Mouse (Mus musculus) embryonic facial prominence, embryonic 15.5 days (tissue): ENCODE measurements at regions not wholly inside any gene's neighbourhood (a gene's known extent, or its start where the extent isn't known, plus 50 kb on each side); places are given as distances from the start of the nearest gene placed in this dataset.
A peak's percentile ranks its signal among the peaks of the same experiment; 100 is the strongest.

Experiments used
- ATAC-seq: fragments of 200-750 bp; cut with Nextera tagmentation; 2 replicates; pipeline ENCODE4 v1.8.0; 2017; ENCODE audit warnings: low read depth, moderate TSS enrichment; ENCODE audit not compliant: insufficient number of reproducible peaks, low FRiP score, low TSS enrichment
- H3K27ac ChIP-seq: fragments of 300-500 bp; sonication (generic); replicated peaks from 2 replicates; pipeline ENCODE4 v1.5.1; 2015; ENCODE audit warnings: mild to moderate bottlenecking, inconsistent platforms
- H3K27me3 ChIP-seq: fragments of 300-500 bp; sonication (generic); 2 replicates; pipeline ENCODE4 v1.6.1; 2015; ENCODE audit warnings: inconsistent platforms
- H3K36me3 ChIP-seq: fragments of 300-500 bp; sonication (generic); 2 replicates; pipeline ENCODE4 v1.6.1; 2015; ENCODE audit warnings: mild to moderate bottlenecking, inconsistent platforms
- H3K4me1 ChIP-seq: fragments of 300-500 bp; sonication (generic); 2 replicates; pipeline ENCODE4 v1.6.1; 2015; ENCODE audit warnings: inconsistent platforms
- H3K4me2 ChIP-seq: fragments of 300-500 bp; sonication (generic); replicated peaks from 2 replicates; pipeline ENCODE4 v1.6.1; 2015; ENCODE audit warnings: mild to moderate bottlenecking, inconsistent platforms
- H3K4me3 ChIP-seq: fragments of 300-500 bp; sonication (generic); replicated peaks from 2 replicates; pipeline ENCODE4 v1.5.1; 2015; ENCODE audit warnings: mild to moderate bottlenecking, inconsistent platforms
- H3K9ac ChIP-seq: fragments of 300-500 bp; sonication (generic); 2 replicates; pipeline ENCODE4 v1.6.1; 2015; ENCODE audit warnings: inconsistent platforms
- H3K9me3 ChIP-seq: fragments of 300-500 bp; sonication (generic); replicated peaks from 2 replicates; pipeline ENCODE4 v1.6.1; 2016; ENCODE audit warnings: inconsistent platforms
- WGBS: fragments of 180-500 bp; shearing (Covaris S2); methylation state at CpG from one replicate; pipeline ENCODE4 v1.1.7; 2015; 5-methylcytosine and 5-hydroxymethylcytosine counted together

DNA sequence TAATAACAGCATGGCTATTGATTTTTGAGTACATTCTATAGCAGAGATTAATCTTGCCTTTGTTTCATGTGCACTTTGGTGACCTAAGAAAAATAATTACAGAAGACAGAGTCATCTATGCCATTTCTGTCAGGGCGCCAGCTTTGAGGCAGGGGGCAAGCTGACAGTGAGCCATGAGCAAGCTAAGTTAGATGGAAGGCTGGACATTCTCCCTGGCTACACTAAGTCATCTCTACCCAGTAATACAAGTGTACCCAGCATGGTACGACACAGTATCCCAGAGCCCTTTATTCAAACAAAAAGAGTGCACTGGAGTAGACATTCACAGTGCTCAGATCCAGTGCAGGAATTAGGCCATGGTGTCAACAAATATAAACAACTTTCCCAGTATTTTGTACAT, 549.6 kb upstream of the Lcorl start:
- Histone ChIP-seq H3K27ac (no peak overlapping the region), H3K36me3 (no peaks in the 10 kb centered on the region), H3K9me3 (no peaks in the 10 kb centered on the region), H3K4me1 (no peaks in the 10 kb centered on the region), H3K9ac (no peak overlapping the region), H3K4me2 (no peak overlapping the region), H3K27me3 (no peaks in the 10 kb centered on the region), H3K4me3 (no peak overlapping the region)
- WGBS = 82% methylated on average over 2 of the region's 2 CpGs
- ATAC-seq = no peak

DNA sequence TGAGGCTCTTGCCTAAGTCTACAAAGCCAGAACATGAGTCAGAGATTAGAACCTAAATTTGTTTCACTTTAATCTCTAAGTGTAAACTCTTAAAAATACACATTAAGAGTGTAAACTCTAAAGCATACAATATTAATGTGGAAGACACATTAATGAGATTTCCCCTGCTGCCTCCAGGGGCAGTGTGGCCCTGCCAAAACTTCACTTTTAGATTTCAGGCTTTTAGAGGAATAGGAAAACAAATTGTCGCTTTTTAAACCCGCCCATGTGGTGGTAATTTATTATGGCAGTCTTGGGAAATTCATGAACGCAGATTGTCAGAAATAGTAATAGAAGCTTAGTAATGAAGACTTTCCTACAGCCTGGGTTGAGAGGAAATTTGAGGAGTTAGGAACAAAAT, 549.0 kb upstream of the Lcorl start:
- Histone ChIP-seq H3K27ac (no peak overlapping the region), H3K4me2 (no peak overlapping the region), H3K27me3 (no peaks in the 10 kb centered on the region), H3K4me1 (no peaks in the 10 kb centered on the region), H3K9ac (no peak overlapping the region), H3K36me3 (no peaks in the 10 kb centered on the region), H3K9me3 (no peaks in the 10 kb centered on the region), H3K4me3 (no peak overlapping the region)
- no peak for ATAC-seq
- WGBS = 28% methylated on average over 3 of the region's 3 CpGs

DNA sequence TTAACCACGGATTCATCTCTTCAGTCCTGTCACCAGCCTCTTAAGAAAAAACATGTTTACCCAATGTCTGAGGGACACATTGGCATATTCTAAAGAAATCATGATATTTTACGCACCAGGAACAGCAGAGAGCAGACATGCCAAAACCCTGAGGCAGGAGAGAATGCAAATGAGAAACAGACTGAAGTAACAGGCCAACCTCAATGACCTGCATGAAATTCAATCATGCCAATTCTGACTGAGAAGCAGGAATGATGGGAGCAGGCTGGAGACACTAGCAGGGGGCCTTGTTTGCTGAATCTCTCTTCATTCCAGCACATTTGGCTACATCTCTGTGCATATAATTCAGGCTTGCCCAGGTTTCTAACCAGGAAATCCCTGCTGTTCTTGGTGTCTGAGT, 529.2 kb upstream of the Lcorl start:
- Histone ChIP-seq H3K9me3 (no peaks in the 10 kb centered on the region), H3K27me3 (no peaks in the 10 kb centered on the region), H3K4me2 (no peak overlapping the region), H3K4me1 (no peaks in the 10 kb centered on the region), H3K9ac (no peak overlapping the region), H3K4me3 (no peak overlapping the region), H3K36me3 (no peaks in the 10 kb centered on the region), H3K27ac (no peak overlapping the region)
- 15% methylated on average over 2 of the region's 2 CpGs for WGBS
- no peak for ATAC-seq

DNA sequence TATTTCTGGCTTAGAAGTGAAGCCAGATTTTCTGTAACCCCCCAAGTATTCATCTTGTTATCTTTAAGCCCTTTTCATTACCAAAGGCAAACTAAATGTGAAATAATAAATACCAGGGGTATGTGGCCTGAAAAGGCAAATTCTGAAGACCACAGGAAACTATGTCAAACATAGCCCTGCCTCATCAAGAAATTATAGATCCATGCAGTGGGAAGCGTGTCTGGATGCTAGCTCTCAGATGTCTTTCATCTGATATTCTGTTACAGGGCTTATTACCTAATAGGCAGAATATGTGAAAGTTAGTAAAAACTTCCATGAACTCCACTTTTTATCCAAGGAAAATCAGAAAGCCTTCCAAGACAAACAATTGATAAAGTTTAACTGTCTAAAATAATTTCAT, 509.9 kb upstream of the Lcorl start:
- Histone ChIP-seq H3K4me3 (no peak overlapping the region), H3K9me3 (no peaks in the 10 kb centered on the region), H3K4me2 (no peak overlapping the region), H3K4me1 (no peaks in the 10 kb centered on the region), H3K27me3 (no peaks in the 10 kb centered on the region), H3K9ac (no peak overlapping the region), H3K36me3 (no peaks in the 10 kb centered on the region), H3K27ac (no peak overlapping the region)
- ATAC-seq = no peak
- 29% methylated on average over 1 of the region's 1 CpGs for WGBS

DNA sequence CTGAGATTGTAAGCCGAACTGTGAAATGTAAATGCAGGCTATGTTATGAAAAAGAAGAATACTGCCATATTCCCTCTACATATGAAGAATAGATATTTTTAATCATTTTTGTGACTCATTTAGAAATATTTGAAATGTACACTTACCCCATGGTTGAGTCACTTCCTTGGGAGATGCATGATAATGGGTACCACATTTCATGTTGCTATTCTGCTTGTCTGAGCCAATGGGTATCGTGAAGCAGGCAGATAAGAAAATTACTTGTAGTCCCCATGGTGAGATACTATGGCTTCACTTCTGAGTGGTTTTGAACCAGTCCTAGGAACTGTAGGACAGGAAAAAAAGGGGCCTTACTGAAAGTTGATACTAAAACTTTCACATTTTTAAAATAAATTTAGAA, 506.2 kb upstream of the Lcorl start:
- 84% methylated on average over 2 of the region's 2 CpGs for WGBS
- no peak for ATAC-seq
- Histone ChIP-seq H3K4me1 (no peaks in the 10 kb centered on the region), H3K27ac (no peak overlapping the region), H3K9me3 (no peaks in the 10 kb centered on the region), H3K9ac (no peak overlapping the region), H3K4me3 (no peak overlapping the region), H3K4me2 (no peak overlapping the region), H3K27me3 (no peaks in the 10 kb centered on the region), H3K36me3 (no peaks in the 10 kb centered on the region)

DNA sequence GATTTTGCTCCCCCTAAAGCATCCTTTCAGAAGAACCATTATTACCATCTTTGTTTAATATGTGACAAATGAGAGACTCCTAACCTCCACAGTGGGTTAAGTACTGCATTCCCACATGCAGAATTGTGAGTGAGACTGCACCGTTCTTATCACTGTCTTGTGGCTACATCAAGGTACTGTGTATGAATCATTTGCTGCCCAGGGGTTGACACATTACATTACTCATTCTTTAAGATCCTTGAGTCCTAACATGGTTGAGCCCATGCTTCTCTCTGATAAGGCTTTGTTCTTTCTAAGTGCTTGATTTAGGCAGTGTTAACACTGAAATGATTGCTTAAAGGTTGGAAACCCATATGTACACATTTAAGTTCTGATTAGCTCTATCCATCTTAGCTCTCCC, 504.2 kb upstream of the Lcorl start:
- H3K27ac ChIP-seq = no peak overlapping the region
- no peaks in the 10 kb centered on the region for H3K27me3 ChIP-seq
- no peak for ATAC-seq
- no peaks in the 10 kb centered on the region for H3K9me3 ChIP-seq
- no peak overlapping the region for H3K4me2 ChIP-seq
- H3K36me3 ChIP-seq = no peaks in the 10 kb centered on the region
- no peaks in the 10 kb centered on the region for H3K4me1 ChIP-seq
- H3K9ac ChIP-seq = no peak overlapping the region
- no peak overlapping the region for H3K4me3 ChIP-seq
- WGBS = 76% methylated on average over 1 of the region's 1 CpGs

DNA sequence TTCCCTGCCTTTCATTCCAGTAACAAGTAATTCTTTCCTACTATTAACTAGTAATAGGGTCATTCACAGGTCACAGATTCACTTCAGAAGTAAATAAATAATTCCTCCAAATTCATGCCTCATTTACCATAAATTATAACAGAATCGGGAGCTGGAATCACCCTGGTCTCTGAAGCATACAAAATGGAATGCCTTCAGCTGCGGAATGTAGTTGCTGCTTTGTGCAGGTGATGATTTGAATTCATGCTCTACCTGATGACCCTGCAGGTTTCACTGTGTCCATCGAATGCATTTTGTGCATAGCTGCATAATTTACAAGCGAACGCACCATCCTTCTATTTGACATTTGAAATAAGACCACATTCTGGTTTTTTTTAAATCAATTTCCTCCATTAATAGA, 491.0 kb upstream of the Lcorl start:
- WGBS = 73% methylated on average over 5 of the region's 5 CpGs
- Histone ChIP-seq H3K36me3 (no peaks in the 10 kb centered on the region), H3K27ac (no peak overlapping the region)

DNA sequence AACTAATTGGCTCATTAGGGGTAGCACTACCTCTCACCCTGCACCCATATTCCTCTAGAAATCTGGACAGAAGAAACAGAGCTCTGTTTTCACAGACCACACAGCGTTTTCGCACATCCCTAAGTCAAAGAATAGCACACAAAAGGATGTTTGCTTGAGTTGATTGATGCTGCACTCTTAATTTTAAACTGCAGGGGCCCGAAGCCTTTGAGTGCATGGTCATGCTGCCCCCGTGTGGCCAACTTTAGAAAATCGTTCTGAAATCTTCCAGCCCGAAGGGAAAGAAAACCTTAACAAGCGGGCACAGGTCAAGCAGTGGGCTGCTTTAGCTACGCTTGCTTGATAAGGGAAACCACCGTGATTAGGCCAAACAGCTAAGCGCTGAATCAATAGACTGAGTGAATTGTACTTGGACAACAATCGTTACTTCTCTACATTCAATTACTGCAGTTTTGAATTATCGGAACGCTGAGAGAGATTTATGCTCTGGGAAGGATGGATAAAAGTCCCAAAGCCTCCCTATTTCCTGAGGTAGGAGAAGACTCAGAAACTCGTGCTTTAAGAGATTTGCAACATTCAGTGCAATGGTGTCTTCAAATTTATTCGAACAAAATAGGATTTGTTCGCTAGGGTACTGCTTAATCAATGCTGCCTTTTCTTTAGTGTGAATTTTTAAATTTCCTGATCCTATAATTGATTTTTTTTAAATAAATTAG, 490.1 kb upstream of the Lcorl start:
- Histone ChIP-seq H3K36me3 (no peaks in the 10 kb centered on the region), H3K27me3 (no peaks in the 10 kb centered on the region), H3K4me1 (no peaks in the 10 kb centered on the region), H3K9me3 (no peaks in the 10 kb centered on the region), H3K4me3 (peak overlapping the region; percentile 13; the same call in 1 of the 2 replicates), H3K9ac (no peak overlapping the region), H3K4me2 (peak overlapping the region; percentile 35; the same call in 1 of the 2 replicates), H3K27ac (no peak overlapping the region)
- ATAC-seq = no peak
- 17% methylated on average over 16 of the region's 16 CpGs for WGBS

More for the DNA sequence above, 491.0 kb upstream of the Lcorl start:
- Histone ChIP-seq H3K9me3 (no peaks in the 10 kb centered on the region), H3K4me3 (no peak overlapping the region), H3K9ac (no peak overlapping the region), H3K4me1 (no peaks in the 10 kb centered on the region), H3K27me3 (no peaks in the 10 kb centered on the region), H3K4me2 (no peak overlapping the region)
- ATAC-seq = no peak

DNA sequence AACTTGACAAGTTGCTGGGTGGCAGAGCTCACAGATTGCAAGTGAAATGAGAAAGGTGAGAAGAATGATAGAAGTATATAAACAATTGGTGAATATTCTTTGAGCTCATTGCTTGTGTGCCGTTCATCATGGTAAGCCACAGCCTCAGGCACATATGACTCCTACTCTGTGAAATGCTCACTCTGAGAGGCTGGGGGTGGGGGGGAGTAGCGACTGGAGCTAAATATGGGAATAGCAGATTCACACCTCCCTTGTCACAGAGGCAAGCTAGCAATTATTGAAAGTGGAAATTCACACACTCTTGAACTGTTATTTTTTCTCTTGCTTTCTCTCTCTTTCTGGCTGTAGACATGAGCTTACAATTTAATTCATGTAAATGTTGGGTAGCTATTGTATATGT, 481.0 kb upstream of the Lcorl start:
- no peaks in the 10 kb centered on the region for H3K4me1 ChIP-seq
- no peak overlapping the region for H3K9ac ChIP-seq
- no peak overlapping the region for H3K4me3 ChIP-seq
- no peak overlapping the region for H3K27ac ChIP-seq
- H3K4me2 ChIP-seq = no peak overlapping the region
- no peaks in the 10 kb centered on the region for H3K9me3 ChIP-seq
- H3K27me3 ChIP-seq = no peaks in the 10 kb centered on the region
- H3K36me3 ChIP-seq = no peaks in the 10 kb centered on the region
- WGBS = 75% methylated on average over 2 of the region's 2 CpGs
- ATAC-seq = no peak

DNA sequence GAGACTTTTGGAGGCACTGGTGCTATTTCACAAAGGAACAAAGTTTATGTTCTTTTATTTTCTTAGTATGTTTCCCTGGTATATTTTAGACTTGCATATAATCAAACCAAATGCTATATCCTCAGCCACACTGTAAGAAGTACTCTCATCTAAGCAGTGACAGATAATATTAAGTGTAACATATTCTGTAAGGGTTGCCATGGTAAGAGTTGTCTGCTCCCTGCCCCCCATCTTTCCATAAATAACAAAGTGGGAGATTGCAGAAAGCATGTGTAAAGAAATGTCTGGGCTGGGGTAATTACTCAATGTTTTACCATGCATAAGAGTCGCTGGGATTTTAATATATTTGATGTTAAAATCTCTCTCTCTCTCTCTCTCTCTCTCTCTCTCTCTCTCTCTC, 473.5 kb upstream of the Lcorl start:
- no peak for ATAC-seq
- 55% methylated on average over 1 of the region's 1 CpGs for WGBS

More for the DNA sequence above, 473.5 kb upstream of the Lcorl start:
- H3K9ac ChIP-seq = no peak overlapping the region
- H3K27me3 ChIP-seq = no peaks in the 10 kb centered on the region
- H3K4me3 ChIP-seq = no peak overlapping the region
- no peaks in the 10 kb centered on the region for H3K4me1 ChIP-seq
- H3K27ac ChIP-seq = no peak overlapping the region
- H3K4me2 ChIP-seq = no peak overlapping the region
- H3K36me3 ChIP-seq = no peaks in the 10 kb centered on the region
- H3K9me3 ChIP-seq = no peaks in the 10 kb centered on the region
